Mouse (Mus musculus) heart, embryonic 13.5 days (tissue): ENCODE measurements at regions not wholly inside any gene's neighbourhood (a gene's known extent, or its start where the extent isn't known, plus 50 kb on each side); places are given as distances from the start of the nearest gene placed in this dataset.

Experiments
- ATAC-seq: fragments of 200-750 bp; cut with Nextera tagmentation; 2 replicates; pipeline ENCODE4 v1.8.0; 2017; ENCODE audit warnings: moderate TSS enrichment; ENCODE audit not compliant: insufficient number of reproducible peaks, low FRiP score, low TSS enrichment; ENCODE audit errors: extremely low read depth
- H3K27ac ChIP-seq: fragments of 300-500 bp; sonication (generic); replicated peaks from 2 replicates; pipeline ENCODE4 v1.5.1; 2015; ENCODE audit warnings: moderate library complexity, mild to moderate bottlenecking, inconsistent platforms
- H3K27me3 ChIP-seq: fragments of 300-500 bp; sonication (generic); replicated peaks from 2 replicates; pipeline ENCODE4 v1.6.1; 2015; ENCODE audit warnings: mild to moderate bottlenecking, inconsistent platforms
- H3K36me3 ChIP-seq: fragments of 300-500 bp; sonication (generic); 2 replicates; pipeline ENCODE4 v1.6.1; 2015; ENCODE audit warnings: mild to moderate bottlenecking, inconsistent platforms
- H3K4me1 ChIP-seq: fragments of 300-500 bp; sonication (generic); 2 replicates; pipeline ENCODE4 v1.6.1; 2015; ENCODE audit warnings: inconsistent platforms
- H3K4me2 ChIP-seq: fragments of 300-500 bp; sonication (generic); 2 replicates; pipeline ENCODE4 v1.6.1; 2015; ENCODE audit warnings: inconsistent platforms, mild to moderate bottlenecking, moderate library complexity
- H3K4me3 ChIP-seq: fragments of 300-500 bp; sonication (generic); 2 replicates; pipeline ENCODE4 v1.5.1; 2015; ENCODE audit warnings: moderate library complexity, mild to moderate bottlenecking, inconsistent platforms
- H3K9ac ChIP-seq: fragments of 300-500 bp; sonication (generic); 2 replicates; pipeline ENCODE4 v1.6.1; 2015; ENCODE audit warnings: inconsistent platforms, mild to moderate bottlenecking, moderate library complexity
- H3K9me3 ChIP-seq: fragments of 300-500 bp; sonication (generic); 2 replicates; pipeline ENCODE4 v1.6.1; 2016; ENCODE audit warnings: inconsistent platforms
- WGBS: fragments of 180-500 bp; shearing (Covaris S2); methylation state at CpG from one replicate; pipeline ENCODE4 v1.1.7; 2015; ENCODE audit warnings: mixed read lengths; 5-methylcytosine and 5-hydroxymethylcytosine counted together

GRCm38 (mm10) chr10:43756881-43757565 lies 144.5 kb downstream of the Qrsl1 start:
- Histone ChIP-seq H3K36me3 (no peaks in the 10 kb centered on the region), H3K4me3 (no peak overlapping the region), H3K9ac (no peak overlapping the region), H3K27ac (no peak overlapping the region), H3K4me2 (no peak overlapping the region), H3K9me3 (no peaks in the 10 kb centered on the region), H3K4me1 (peaks cover 14% of the 10 kb centered on the region), H3K27me3 (no peaks in the 10 kb centered on the region)
- 56% methylated on average over 6 of the region's 6 CpGs for WGBS
- no peak for ATAC-seq

DNA sequence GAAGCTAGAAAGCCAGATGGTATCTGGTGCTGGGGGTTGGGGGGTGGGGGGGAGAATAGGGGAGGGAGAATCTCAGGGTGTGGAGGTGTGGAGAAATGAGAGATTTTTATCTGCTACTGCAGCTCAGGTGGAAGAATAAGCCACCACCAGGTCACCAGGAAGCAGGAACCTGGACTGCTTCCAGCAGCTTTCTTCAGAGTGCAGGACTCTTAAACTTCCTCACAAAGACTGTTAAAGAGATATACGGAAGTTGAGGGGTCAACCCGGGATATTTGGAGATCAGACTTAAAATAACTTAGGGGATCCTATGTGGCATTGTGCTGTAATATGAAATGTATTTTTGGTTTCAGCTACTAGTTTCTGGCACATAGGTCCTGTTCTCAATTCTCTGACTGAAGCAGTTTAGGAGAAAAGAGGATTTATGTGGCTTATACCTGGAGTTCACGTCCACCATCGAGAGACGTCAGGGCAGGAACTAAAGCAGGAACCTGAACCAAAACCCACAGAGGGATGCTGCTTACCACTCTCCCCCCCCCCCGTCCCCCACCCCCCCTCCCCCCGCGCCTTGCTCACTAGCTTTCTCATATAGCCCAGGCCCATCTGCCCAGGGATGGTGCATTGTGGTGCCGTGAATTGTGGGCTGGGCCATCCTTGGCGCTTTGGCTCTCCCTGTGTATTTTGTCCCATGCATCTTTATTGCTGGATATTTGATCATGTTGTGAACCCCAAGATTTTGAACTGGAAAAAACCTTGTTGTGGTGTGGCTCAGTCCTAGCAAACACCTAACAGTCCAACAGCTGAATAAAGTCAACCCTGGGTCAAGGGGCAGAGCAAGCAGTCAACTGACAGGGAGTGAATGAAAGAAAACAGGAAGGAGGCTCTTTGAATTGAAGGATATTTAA lies 143.2 kb downstream of the Qrsl1 start:
- no peak overlapping the region for H3K27ac ChIP-seq
- ATAC-seq: no peak
- no peaks in the 10 kb centered on the region for H3K36me3 ChIP-seq
- no peaks in the 10 kb centered on the region for H3K9me3 ChIP-seq
- H3K27me3 ChIP-seq: no peaks in the 10 kb centered on the region
- no peak overlapping the region for H3K9ac ChIP-seq
- H3K4me2 ChIP-seq: no peak overlapping the region
- WGBS: 75% methylated on average over 8 of the region's 10 CpGs
- H3K4me1 ChIP-seq: peaks cover 11% of the 10 kb centered on the region
- no peak overlapping the region for H3K4me3 ChIP-seq

DNA sequence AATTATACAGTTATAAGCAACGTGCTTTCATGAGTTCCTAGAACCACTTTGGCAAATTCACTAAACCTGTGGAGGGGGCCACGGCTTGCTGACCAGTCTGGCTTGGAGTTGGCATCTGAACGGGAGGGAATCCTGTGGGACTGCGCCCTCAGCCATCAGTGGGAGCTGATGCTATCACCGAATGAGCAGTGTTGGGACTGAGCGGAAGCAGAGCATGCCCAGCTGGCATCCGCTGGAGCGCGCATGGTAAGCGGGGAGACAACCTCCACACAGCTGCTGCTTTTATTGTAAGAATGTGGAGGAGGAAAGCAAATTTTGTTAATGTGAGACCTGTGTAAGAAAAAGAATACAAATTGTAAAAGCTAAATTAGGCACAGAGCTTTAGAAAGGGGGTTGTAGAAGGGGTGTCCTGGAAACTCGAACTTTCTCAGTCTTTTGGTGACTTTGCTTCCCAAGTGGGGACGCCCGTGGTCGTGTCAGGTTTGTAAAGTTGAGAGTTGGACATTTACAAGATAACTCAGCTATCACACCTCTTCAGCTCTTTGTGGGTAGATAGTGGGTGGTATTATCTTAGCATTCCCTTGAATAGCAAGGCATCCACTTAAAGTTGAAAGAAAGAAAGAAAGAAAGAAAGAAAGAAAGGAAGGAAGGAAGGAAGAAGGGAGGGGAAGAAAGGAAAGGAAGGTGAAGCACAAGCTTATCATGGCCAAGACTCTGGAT lies 142.2 kb downstream of the Qrsl1 start:
- H3K27me3 ChIP-seq: no peaks in the 10 kb centered on the region
- H3K36me3 ChIP-seq: no peaks in the 10 kb centered on the region
- H3K4me3 ChIP-seq: no peak overlapping the region
- no peaks in the 10 kb centered on the region for H3K9me3 ChIP-seq
- peaks cover 11% of the 10 kb centered on the region for H3K4me1 ChIP-seq
- WGBS: 61% methylated on average over 14 of the region's 14 CpGs
- H3K4me2 ChIP-seq: no peak overlapping the region
- H3K27ac ChIP-seq: no peak overlapping the region
- no peak for ATAC-seq
- no peak overlapping the region for H3K9ac ChIP-seq

- no peaks in the 10 kb centered on the region for H3K27me3 ChIP-seq
- no peak overlapping the region for H3K4me2 ChIP-seq
- H3K9ac ChIP-seq: no peak overlapping the region
- H3K27ac ChIP-seq: no peak overlapping the region
- no peaks in the 10 kb centered on the region for H3K36me3 ChIP-seq
- WGBS: 60% methylated on average over 5 of the region's 5 CpGs
- no peak for ATAC-seq
- H3K4me1 ChIP-seq: peaks cover 11% of the 10 kb centered on the region
- no peak overlapping the region for H3K4me3 ChIP-seq
- no peaks in the 10 kb centered on the region for H3K9me3 ChIP-seq
Measured at GRCm38 (mm10) chr10:43759906-43760281, 141.7 kb downstream of the Qrsl1 start.

DNA sequence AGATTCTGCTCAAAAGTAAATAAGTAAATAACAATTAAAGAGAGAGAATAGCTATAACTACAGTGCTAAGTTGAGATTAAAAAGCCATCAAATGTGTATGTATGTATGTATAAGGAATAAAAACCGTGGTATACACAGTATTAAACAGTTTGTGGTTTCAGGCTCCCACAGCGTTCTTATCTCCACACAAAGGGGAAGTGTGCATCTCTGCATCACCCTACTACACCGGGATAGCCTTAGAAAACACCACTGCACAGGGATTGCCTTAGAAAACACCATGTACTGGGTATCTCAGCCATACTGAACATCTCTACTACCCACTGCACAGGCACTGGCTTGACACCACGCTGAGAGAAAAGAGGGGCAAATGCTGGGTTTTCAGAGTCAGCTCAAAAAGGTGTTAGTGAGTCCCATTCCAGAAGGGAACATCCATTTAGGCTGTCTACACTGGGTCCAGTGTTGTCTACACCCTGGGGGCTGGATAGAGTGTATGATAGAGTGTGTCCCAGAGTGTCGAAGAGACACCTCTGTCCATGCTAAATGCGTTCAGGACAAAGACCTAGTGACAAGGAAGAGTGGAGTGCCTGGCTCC lies 139.5 kb downstream of the Qrsl1 start:
- Histone ChIP-seq H3K9ac (no peak overlapping the region), H3K9me3 (no peaks in the 10 kb centered on the region), H3K4me2 (no peak overlapping the region), H3K4me1 (peaks cover 15% of the 10 kb centered on the region), H3K36me3 (no peaks in the 10 kb centered on the region), H3K4me3 (no peak overlapping the region), H3K27me3 (no peaks in the 10 kb centered on the region), H3K27ac (no peak overlapping the region)
- WGBS: 54% methylated on average over 6 of the region's 6 CpGs
- ATAC-seq: no peak

GRCm38 (mm10) chr10:43764581-43764980 lies 137.0 kb downstream of the Qrsl1 start:
- Histone ChIP-seq H3K27me3 (no peaks in the 10 kb centered on the region), H3K9ac (no peak overlapping the region), H3K36me3 (no peaks in the 10 kb centered on the region), H3K4me2 (no peak overlapping the region), H3K4me1 (peaks cover 13% of the 10 kb centered on the region), H3K9me3 (no peaks in the 10 kb centered on the region), H3K27ac (no peak overlapping the region), H3K4me3 (no peak overlapping the region)
- WGBS: 81% methylated on average over 3 of the region's 3 CpGs
- ATAC-seq: no peak

DNA sequence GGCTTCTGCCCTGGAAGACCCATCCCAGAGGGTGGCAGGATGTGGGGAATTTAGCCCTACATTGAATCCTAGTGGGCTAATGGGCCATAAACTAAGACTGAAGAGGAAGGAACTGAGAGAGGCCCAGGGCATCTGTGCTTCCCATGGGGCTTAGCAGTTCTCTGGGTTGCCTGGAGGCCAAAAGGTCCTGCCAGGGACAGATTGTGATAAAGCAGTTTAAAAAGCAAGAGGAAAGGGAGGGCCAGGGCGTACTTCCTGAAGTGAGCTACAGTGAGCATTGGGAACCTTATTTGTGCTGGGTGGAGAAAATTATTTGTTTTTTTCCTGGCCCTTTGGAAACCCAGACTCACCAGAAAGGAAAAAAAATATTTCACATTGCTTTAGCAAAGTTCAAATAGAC lies 136.3 kb downstream of the Qrsl1 start:
- no peak overlapping the region for H3K9ac ChIP-seq
- no peak for ATAC-seq
- 69% methylated on average over 1 of the region's 1 CpGs for WGBS
- H3K27me3 ChIP-seq: no peaks in the 10 kb centered on the region
- H3K27ac ChIP-seq: no peak overlapping the region
- H3K4me2 ChIP-seq: no peak overlapping the region
- no peaks in the 10 kb centered on the region for H3K36me3 ChIP-seq
- 0 out of 2 replicates have a peak, but pooled peaks cover 8% of the 10 kb centered on the region for H3K4me1 ChIP-seq
- no peaks in the 10 kb centered on the region for H3K9me3 ChIP-seq
- no peak overlapping the region for H3K4me3 ChIP-seq

- H3K4me1 ChIP-seq: 0 out of 2 replicates have a peak, but pooled peaks cover 8% of the 10 kb centered on the region
- no peak for ATAC-seq
- H3K4me2 ChIP-seq: no peak overlapping the region
- no peak overlapping the region for H3K9ac ChIP-seq
- 67% methylated on average over 11 of the region's 11 CpGs for WGBS
- H3K4me3 ChIP-seq: no peak overlapping the region
- no peaks in the 10 kb centered on the region for H3K27me3 ChIP-seq
- H3K9me3 ChIP-seq: no peaks in the 10 kb centered on the region
- H3K36me3 ChIP-seq: no peaks in the 10 kb centered on the region
- no peak overlapping the region for H3K27ac ChIP-seq
Measured at GRCm38 (mm10) chr10:43765829-43766486, 135.6 kb downstream of the Qrsl1 start.

DNA sequence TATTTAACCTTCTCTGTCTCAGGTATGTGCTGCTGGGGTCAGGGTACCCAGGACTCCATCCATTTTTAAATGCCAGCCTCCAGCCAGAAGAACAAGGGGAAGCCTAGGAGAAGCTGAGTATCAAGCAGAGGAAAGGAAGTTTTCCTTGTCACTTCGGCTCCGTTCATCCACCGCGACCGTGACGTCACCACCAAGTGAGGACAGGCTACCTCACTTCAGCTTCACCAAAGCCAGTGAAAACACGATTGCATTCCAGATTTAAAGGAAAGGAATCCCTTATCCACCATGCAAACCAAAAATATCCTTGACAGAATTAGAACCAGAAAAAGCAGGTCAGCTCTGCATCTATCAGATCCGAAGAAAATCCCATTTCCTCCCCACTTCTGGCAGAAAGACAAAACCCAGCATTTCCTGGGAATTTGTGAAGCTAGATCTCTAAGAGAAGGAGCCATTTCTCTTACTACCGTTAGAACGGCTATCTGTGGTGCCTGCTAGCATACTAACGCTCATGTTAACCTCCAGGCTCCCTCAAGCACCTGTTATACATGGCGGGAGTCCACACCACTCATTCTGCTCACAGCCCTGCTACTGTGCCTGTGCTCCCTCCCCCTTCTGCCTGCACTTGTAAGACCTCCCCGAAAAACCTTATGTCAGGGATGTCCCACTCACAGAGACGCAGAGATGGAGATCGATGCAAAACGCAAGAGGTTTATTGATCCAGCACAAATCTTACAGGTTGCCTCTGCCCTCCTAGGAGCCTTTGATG lies 133.4 kb downstream of the Qrsl1 start:
- no peak overlapping the region for H3K4me3 ChIP-seq
- H3K36me3 ChIP-seq: no peaks in the 10 kb centered on the region
- H3K4me1 ChIP-seq: 0 out of 2 replicates have a peak, but pooled peaks cover 8% of the 10 kb centered on the region
- no peak overlapping the region for H3K27ac ChIP-seq
- no peaks in the 10 kb centered on the region for H3K27me3 ChIP-seq
- 56% methylated on average over 16 of the region's 16 CpGs for WGBS
- no peaks in the 10 kb centered on the region for H3K9me3 ChIP-seq
- H3K9ac ChIP-seq: no peak overlapping the region
- no peak for ATAC-seq
- no peak overlapping the region for H3K4me2 ChIP-seq

- Histone ChIP-seq H3K9ac (no peak overlapping the region), H3K4me3 (no peak overlapping the region), H3K4me1 (0 out of 2 replicates have a peak, but pooled peaks cover 8% of the 10 kb centered on the region), H3K27me3 (no peaks in the 10 kb centered on the region), H3K27ac (no peak overlapping the region), H3K36me3 (no peaks in the 10 kb centered on the region), H3K4me2 (no peak overlapping the region), H3K9me3 (no peaks in the 10 kb centered on the region)
- WGBS: 65% methylated on average over 3 of the region's 3 CpGs
- ATAC-seq: no peak
Measured at GRCm38 (mm10) chr10:43769026-43769425, 132.5 kb downstream of the Qrsl1 start.
